Mouse (Mus musculus) hematopoietic stem cell, adult 5-6 weeks (primary cell): ENCODE results near the gene Gm20422. TPM values are rescaled to one million over a fixed set of nuclear protein-coding genes. Genes with fewer than 3 reads are reported as not detected.

Experiments
- ATAC-seq, 2 experiments: fragments of 125-278 bp in 1 of 2; replicated peaks in 1 of 2; 2 replicates each; pipeline ENCODE4 v1.8.0; 2016 to 2017; ENCODE audit warnings: inconsistent platforms in 2 of 2, mild to moderate bottlenecking in 2 of 2, moderate number of reproducible peaks in 2 of 2, low read depth in 1 of 2, moderate TSS enrichment in 1 of 2; ENCODE audit not compliant: low FRiP score in 2 of 2, poor library complexity in 2 of 2, severe bottlenecking in 2 of 2, insufficient read depth in 1 of 2, low TSS enrichment in 1 of 2
- total RNA-seq: library from RNA; stranded (forward); fragments of 172-1452, 232-1000 nt; gene quantifications from 2 replicates; pipeline ENCODE4 v1.2.3, GENCODE M21; 2017

Gene Gm20422
- total RNA-seq, 1 experiment from 2014 or later: not detected

GRCm38 (mm10) chr8:69797661-69798060 is 23.0 kb upstream of the Gm20422 start:
- no peak for ATAC-seq

DNA sequence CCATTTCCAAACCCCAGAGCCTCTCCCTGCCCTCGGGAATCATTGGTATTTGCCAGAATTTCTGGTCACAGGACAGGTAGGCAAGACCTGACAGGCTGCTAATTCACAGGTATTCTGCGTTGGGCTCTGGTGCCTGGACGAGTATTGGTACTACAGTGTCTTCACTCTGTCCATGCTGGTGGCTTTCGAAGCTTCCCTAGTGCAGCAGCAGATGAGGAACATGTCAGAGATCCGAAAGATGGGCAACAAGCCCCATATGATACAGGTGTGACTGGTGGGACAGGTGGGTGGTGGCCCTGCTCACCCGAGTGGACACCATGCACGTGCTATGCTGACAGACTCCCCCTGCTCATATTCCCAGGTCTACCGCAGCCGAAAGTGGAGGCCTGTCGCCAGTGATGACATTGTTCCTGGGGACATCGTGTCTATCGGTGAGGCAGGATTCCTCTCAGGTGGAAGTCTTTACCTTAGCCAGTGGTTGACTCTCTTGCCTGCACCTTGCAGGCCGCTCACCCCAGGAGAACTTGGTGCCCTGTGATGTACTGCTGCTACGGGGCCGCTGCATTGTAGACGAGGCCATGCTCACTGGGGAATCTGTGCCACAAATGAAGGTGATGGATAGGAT is 22.1 kb upstream of the Gm20422 start:
- no peak for ATAC-seq

DNA sequence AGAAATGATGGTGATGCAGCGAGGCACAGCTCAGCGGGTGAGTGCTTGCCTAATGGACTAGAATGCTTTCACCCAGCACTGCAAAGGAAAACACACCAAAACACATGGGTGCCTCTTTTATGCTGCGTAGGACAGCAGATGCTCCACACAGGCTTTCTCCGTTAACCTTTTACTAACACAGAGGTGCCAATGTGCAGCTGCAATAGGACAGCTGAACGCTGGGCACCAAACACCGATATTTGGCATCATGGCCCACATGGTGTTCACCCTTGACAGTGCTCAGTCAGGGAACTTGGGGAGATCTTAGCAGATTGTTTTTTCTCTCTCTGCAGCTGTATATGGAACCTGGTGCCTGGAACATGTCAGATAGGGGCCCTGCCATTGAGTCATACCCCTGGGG is 20.2 kb upstream of the Gm20422 start:
- ATAC-seq: no peak

- no peak for ATAC-seq
Measured at GRCm38 (mm10) chr8:69794096-69794495, 19.4 kb upstream of the Gm20422 start.

GRCm38 (mm10) chr8:69793666-69794065 is 19.0 kb upstream of the Gm20422 start:
- ATAC-seq: no peak

GRCm38 (mm10) chr8:69791415-69792068 is 16.9 kb upstream of the Gm20422 start:
- ATAC-seq: peak in 1 of 2 experiments; percentile 41; a peak in 2 of 4 replicates

- peak; percentile 90 to 95 for ATAC-seq
Measured at GRCm38 (mm10) chr8:69790773-69791367, 16.2 kb upstream of the Gm20422 start, which contains the start of the genes Atp13a1 and Zfp866. Gene Atp13a1, plus strand, starts transcription at chr8:69791163. Gene Zfp866, minus strand, starts transcription at chr8:69791178.

- ATAC-seq: peak; percentile 4; a peak in 1 of 4 replicates
Measured at GRCm38 (mm10) chr8:69790364-69790763, 15.7 kb upstream of the Gm20422 start.

- ATAC-seq: no peak
Measured at GRCm38 (mm10) chr8:69789731-69790130, 15.0 kb upstream of the Gm20422 start.

DNA sequence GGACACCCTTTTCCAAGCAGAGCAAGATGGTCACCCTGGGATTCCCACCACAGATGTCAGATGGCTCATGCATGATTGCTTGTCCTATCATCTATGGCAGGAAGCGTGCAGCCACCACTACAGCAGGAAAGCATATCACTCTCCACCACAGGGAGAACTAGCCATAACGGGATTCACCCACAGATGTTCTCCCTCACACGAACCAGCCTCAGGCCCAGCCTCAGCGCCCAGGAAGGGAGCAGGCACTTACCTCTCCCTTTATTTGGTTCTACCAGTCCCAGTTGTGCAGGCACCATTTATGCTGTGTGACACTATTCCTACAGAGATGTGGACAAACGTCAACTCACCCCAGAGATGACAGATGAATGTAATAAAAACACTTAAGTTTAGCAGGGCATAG is 14.4 kb upstream of the Gm20422 start:
- ATAC-seq: no peak

- no peak for ATAC-seq
Measured at GRCm38 (mm10) chr8:69777111-69777510, 2.4 kb upstream of the Gm20422 start.

DNA sequence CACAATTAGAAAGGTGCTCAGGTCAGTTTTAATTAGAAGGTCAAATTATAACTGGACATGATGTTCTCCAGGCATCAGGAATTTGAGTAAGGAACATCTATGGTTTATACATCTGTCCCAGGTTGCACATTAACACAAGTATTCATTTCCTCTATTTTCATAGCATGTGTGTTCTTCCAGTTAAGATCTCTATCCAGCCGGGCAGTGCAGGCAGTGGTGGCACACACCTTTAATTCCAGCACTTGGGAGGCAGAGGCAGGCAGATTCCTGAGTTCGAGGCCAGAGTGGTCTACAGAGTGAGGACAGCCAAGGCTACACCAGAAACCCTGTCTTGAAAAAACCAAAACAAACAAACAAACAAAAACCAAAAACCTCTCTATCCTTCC is 456 bp upstream of the Gm20422 start:
- peak in 1 of 2 experiments; percentile 13; a peak in 1 of 4 replicates for ATAC-seq

GRCm38 (mm10) chr8:69772106-69772505 is 2.6 kb downstream of the Gm20422 start:
- no peak for ATAC-seq

- ATAC-seq: no peak
Measured at GRCm38 (mm10) chr8:69771221-69771620, 3.5 kb downstream of the Gm20422 start.

DNA sequence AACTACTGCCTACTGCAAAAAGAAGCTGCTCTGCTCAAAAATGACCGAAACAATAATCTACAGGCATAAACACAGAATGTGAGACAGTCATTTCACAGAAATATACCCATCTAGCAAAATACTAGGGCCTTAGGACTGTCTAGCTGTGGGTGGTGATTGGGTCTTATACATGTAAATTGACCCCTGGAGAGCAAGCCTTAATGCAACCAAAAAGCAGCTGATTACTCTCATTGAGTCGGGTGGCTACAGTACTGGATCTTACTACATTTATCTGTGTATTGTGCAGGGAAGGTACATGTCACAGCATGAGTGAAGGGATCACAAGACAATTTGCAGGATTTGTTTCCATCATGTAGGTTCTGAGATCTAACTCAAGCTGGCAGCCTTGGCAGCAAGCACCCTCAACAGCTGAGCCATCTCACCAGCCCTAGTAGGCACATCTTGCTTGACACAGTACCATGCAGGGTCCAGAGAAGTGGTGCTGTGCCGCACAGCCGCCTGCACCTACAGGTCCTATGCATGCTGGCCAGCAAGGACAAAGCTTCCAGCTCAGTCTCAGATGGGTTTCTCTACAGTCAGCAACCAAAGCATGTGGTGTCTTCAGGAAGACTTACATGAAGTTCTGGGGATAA is 12.8 kb downstream of the Gm20422 start:
- ATAC-seq: no peak

DNA sequence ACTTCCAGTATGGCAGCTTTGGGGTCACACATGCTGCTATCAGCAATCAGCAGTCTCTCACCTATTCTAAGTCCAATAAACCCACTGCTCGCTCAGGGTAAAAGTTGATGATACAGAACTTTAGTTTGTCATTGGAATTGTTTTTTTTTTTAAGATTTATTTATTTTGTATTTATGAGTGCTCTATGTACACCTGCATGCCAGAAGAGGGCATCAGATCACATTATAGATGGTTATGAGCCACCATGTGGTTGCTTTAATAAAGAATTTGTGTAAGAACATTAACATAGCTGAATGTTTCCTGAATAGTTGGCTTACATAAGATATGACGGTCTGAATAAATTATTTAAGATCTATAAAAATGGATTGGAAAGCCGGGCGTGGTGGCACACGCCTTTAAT is 16.4 kb downstream of the Gm20422 start:
- ATAC-seq: no peak

DNA sequence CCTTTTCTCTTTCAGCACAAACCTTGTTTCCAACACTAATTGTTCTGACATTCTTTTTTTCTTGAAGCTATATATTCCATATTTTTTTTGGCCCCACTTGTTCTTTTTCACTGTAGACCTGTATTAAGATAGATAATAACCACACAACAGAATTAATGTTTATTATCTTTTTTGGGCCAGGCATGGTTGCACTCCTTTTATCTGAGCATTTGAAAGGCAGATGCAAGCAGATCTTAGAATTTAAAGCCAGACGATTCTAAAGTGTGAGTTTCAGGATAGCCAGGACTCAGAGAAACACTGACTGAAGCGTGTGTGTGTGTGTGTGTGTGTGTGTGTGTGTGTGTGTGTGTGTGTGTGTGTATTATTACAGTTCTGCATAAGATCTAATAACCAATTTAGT is 22.2 kb downstream of the Gm20422 start:
- no peak for ATAC-seq
